Mouse (Mus musculus) CH12.LX (cell line): ENCODE results near the gene Shld1. TPM values are rescaled to one million over a fixed set of nuclear protein-coding genes. Genes with fewer than 3 reads are reported as not detected.

ENCODE experiments used
- DNase-seq: peaks from one replicate; pipeline ENCODE4 v3.0.0-alpha.2; 2013; ENCODE audit errors: extremely low read depth
- H3K27ac ChIP-seq: 2 replicates; pipeline ENCODE4 v1.5.1; 2012; ENCODE audit warnings: low read depth, mild to moderate bottlenecking, control low read depth, moderate library complexity; ENCODE audit not compliant: insufficient read depth
- H3K27me3 ChIP-seq: replicated peaks from 2 replicates; pipeline ENCODE3; 2012; ENCODE audit warnings: inconsistent platforms
- H3K36me3 ChIP-seq, 2 experiments: replicated peaks in 1 of 2; 2 replicates each; pipeline versions ENCODE3 to v1.6.1; 2012; ENCODE audit warnings: inconsistent platforms in 1 of 2, low read length in 1 of 2, mild to moderate bottlenecking in 1 of 2, mixed read lengths in 1 of 2, moderate library complexity in 1 of 2; ENCODE audit not compliant: control insufficient read depth in 1 of 2, insufficient read depth in 1 of 2
- H3K4me1 ChIP-seq, 2 experiments: 2 replicates each; pipeline ENCODE4 v1.6.1; 2012; ENCODE audit warnings: inconsistent platforms in 1 of 2, moderate library complexity in 1 of 2; ENCODE audit not compliant: insufficient read depth in 2 of 2, control insufficient read depth in 1 of 2
- H3K4me2 ChIP-seq: 2 replicates; pipeline ENCODE4 v1.6.1; 2012; ENCODE audit warnings: low read depth, mild to moderate bottlenecking, control low read depth; ENCODE audit not compliant: poor library complexity, insufficient read depth, severe bottlenecking
- H3K4me3 ChIP-seq, 3 experiments: fragments of 150-350 bp in 1 of 3; sonication (generic) in 1 of 3; replicated peaks in 1 of 3; 2 replicates each; pipeline versions ENCODE3 to v1.5.1; 2011 to 2012; ENCODE audit warnings: low read depth in 2 of 3, low read length in 2 of 3, mild to moderate bottlenecking in 2 of 3, moderate library complexity in 2 of 3, control low read depth in 1 of 3, improper control_type of control experiment in 1 of 3, inconsistent platforms in 1 of 3, mixed read lengths in 1 of 3; ENCODE audit not compliant: poor library complexity in 1 of 3
- H3K79me2 ChIP-seq: replicated peaks from 2 replicates; pipeline ENCODE4 v1.6.1; 2012; ENCODE audit warnings: mild to moderate bottlenecking, moderate library complexity; ENCODE audit not compliant: control insufficient read depth, poor library complexity, insufficient read depth, severe bottlenecking; ENCODE audit errors: extremely low read depth
- H3K9ac ChIP-seq: 2 replicates; pipeline ENCODE4 v1.6.1; 2012; ENCODE audit warnings: low read depth, mild to moderate bottlenecking, control low read depth, moderate library complexity; ENCODE audit not compliant: insufficient read depth
- H3K9me3 ChIP-seq: replicated peaks from 2 replicates; pipeline ENCODE3; 2012; ENCODE audit warnings: low read length, inconsistent platforms, mixed read lengths
- CHD1 ChIP-seq: IDR thresholded peaks from 2 replicates; pipeline ENCODE4 v1.6.1; 2012; ENCODE audit warnings: low read depth, low read length, improper control_type of control experiment, inconsistent platforms
- CTCF ChIP-seq, 2 experiments: IDR thresholded peaks in 1 of 2; conservative IDR thresholded peaks in 1 of 2; 2 replicates each; pipeline ENCODE4 v1.5.1; 2011 to 2012; ENCODE audit warnings: low read depth in 2 of 2, low read length in 2 of 2, improper control_type of control experiment in 1 of 2, inconsistent platforms in 1 of 2, mild to moderate bottlenecking in 1 of 2, moderate library complexity in 1 of 2
- ELF1 ChIP-seq: IDR thresholded peaks from 2 replicates; pipeline ENCODE4 v1.6.1; 2014; ENCODE audit warnings: low read depth, mild to moderate bottlenecking, inconsistent platforms, low read length, improper control_type of control experiment
- EP300 ChIP-seq: IDR thresholded peaks from 2 replicates; pipeline ENCODE4 v1.6.1; 2011; ENCODE audit warnings: low read length, improper control_type of control experiment
- GABPA ChIP-seq: IDR thresholded peaks from 2 replicates; pipeline ENCODE4 v1.6.1; 2012; ENCODE audit warnings: low read depth, low read length, improper control_type of control experiment, inconsistent platforms; ENCODE audit not compliant: insufficient replicate concordance
- HCFC1 ChIP-seq: IDR thresholded peaks from 2 replicates; pipeline ENCODE4 v1.6.1; 2012; ENCODE audit warnings: low read depth, mild to moderate bottlenecking, inconsistent platforms, low read length, improper control_type of control experiment
- KAT2A ChIP-seq: IDR thresholded peaks from 2 replicates; pipeline ENCODE4 v1.6.1; 2012; ENCODE audit warnings: low read length, improper control_type of control experiment, inconsistent platforms; ENCODE audit not compliant: insufficient replicate concordance
- MAFK ChIP-seq: IDR thresholded peaks from 2 replicates; pipeline ENCODE4 v1.6.1; 2011; ENCODE audit warnings: low read length, improper control_type of control experiment; ENCODE audit not compliant: insufficient replicate concordance
- MAX ChIP-seq: IDR thresholded peaks from 2 replicates; pipeline ENCODE4 v1.6.1; 2011; ENCODE audit warnings: low read length, improper control_type of control experiment
- MEF2A ChIP-seq: IDR thresholded peaks from 2 replicates; pipeline ENCODE4 v1.6.1; 2014; ENCODE audit warnings: low read depth, mild to moderate bottlenecking, inconsistent platforms, low read length, improper control_type of control experiment, borderline replicate concordance
- PAX5 ChIP-seq: IDR thresholded peaks from 2 replicates; pipeline ENCODE4 v1.6.1; 2012; ENCODE audit warnings: low read length, inconsistent platforms, mixed read lengths
- POLR2A ChIP-seq: IDR thresholded peaks from 2 replicates; pipeline ENCODE4 v1.6.1; 2011; ENCODE audit warnings: low read depth, mild to moderate bottlenecking, improper control_type of control experiment, low read length
- RAD21 ChIP-seq: IDR thresholded peaks from 2 replicates; pipeline ENCODE4 v1.6.1; 2011; ENCODE audit warnings: low read depth, mild to moderate bottlenecking, low read length, improper control_type of control experiment, moderate library complexity
- RCOR1 ChIP-seq: conservative IDR thresholded peaks from 2 replicates; pipeline ENCODE4 v1.6.1; 2012; ENCODE audit warnings: low read depth, mild to moderate bottlenecking, inconsistent platforms, low read length, improper control_type of control experiment
- SMC3 ChIP-seq: IDR thresholded peaks from 2 replicates; pipeline ENCODE4 v1.6.1; 2011; ENCODE audit warnings: low read depth, low read length, improper control_type of control experiment
- TCF12 ChIP-seq: IDR thresholded peaks from 2 replicates; pipeline ENCODE4 v1.6.1; 2014; ENCODE audit warnings: low read depth, mild to moderate bottlenecking, inconsistent platforms, low read length, improper control_type of control experiment
- UBTF ChIP-seq: IDR thresholded peaks from 2 replicates; pipeline ENCODE4 v1.6.1; 2012; ENCODE audit warnings: low read depth, mild to moderate bottlenecking, inconsistent platforms, low read length, improper control_type of control experiment, moderate library complexity
- USF1 ChIP-seq: IDR thresholded peaks from 2 replicates; pipeline ENCODE4 v1.6.1; 2014; ENCODE audit warnings: low read depth, mild to moderate bottlenecking, inconsistent platforms, low read length, improper control_type of control experiment
- ZC3H11A ChIP-seq: IDR thresholded peaks from 2 replicates; pipeline ENCODE4 v1.6.1; 2012; ENCODE audit warnings: low read depth, mild to moderate bottlenecking, inconsistent platforms, low read length, improper control_type of control experiment
- ZKSCAN1 ChIP-seq: IDR thresholded peaks from 2 replicates; pipeline ENCODE4 v1.6.1; 2012; ENCODE audit warnings: low read depth, inconsistent platforms, low read length, improper control_type of control experiment, borderline replicate concordance
- ZMIZ1 ChIP-seq: IDR thresholded peaks from 2 replicates; pipeline ENCODE4 v1.6.1; 2012; ENCODE audit warnings: low read depth, mild to moderate bottlenecking, inconsistent platforms, low read length, improper control_type of control experiment
- ZNF384 ChIP-seq: IDR thresholded peaks from 2 replicates; pipeline ENCODE4 v1.6.1; 2012; ENCODE audit warnings: low read depth, low read length, improper control_type of control experiment, inconsistent platforms
- dilution Hi-C: fragments of 300-500 bp; cut with MboI; formaldehyde crosslinking; loops from 2 replicates; pipeline ENCODE4 v1.14.3; 2020; ENCODE audit warnings: low sequenced_read_pairs; ENCODE audit not compliant: extremely low pct_unique_long_range_greater_than_20kb, extremely low pct_ligation_motif_present
- in situ Hi-C: fragments of 300-500 bp; cut with MboI; formaldehyde crosslinking; loops from 3 replicates; pipeline ENCODE4 v1.14.3; 2019; ENCODE audit warnings: low sequenced_read_pairs, low pct_ligation_motif_present, low pct_unique_long_range_greater_than_20kb, mixed read lengths
- polyA plus RNA-seq: library from polyadenylated mRNA; unstranded; fragments of >175 nt; gene quantifications from 2 replicates; pipeline ENCODE4 v1.2.1, GENCODE M21; 2012; ENCODE audit warnings: low read depth; ENCODE audit not compliant: insufficient read length
- total RNA-seq, 2 experiments: library from RNA; depleted of rRNA; stranded (reverse); fragments of 300-350 nt in 1 of 2; fragments of >200 nt in 1 of 2; gene quantifications; 2 replicates each; pipeline ENCODE4 v1.2.3; 2012 to 2014

The Shld1 gene
- total and polyA plus RNA-seq, 3 experiments = 5.7 to 12.6 (median 9.3) TPM

DNA sequence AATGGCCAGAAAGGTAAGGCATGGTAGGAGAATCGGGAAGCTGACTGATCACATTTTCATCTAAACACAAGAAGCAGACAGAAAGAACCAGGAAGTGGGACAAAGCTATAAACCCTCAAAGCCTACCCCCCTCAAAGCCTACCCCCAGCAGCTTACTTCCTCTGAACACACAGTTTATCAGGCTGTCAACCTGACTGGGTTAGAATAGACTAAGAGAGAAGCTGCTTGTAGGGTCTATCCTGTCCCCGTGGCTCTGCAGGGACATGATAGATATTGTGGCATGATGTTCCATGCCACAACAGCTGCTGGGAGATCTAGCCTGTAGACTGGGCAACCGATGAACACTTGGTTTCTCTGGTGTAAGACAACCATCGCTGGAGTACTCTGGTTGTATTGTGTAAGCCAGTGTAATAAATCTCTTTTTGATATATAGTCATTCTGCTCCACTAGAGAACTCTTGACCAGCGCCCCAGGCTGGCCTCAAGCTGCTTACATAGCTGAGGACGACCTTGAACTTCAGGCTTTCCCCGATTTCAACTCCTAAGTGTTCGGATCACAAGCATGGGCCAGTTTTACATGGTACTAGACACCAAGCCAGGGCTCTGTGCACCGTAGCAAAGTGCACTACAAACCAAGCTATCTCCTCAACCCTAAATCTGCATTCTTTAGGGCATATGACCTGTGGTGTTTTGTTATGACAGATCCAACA, 28.2 kb upstream of the Shld1 start:
- Histone ChIP-seq H3K9me3 (no peaks in the 10 kb centered on the region), H3K27me3 (no peaks in the 10 kb centered on the region), H3K36me3 (no peaks in the 10 kb centered on the region), H3K9ac (no peak overlapping the region), H3K4me1 (peaks cover 0 to 6% of the 10 kb centered on the region in 2 experiments; a peak in 1 of 4 replicates), H3K4me2 (no peak overlapping the region), H3K27ac (no peak overlapping the region), H3K79me2 (no peaks in the 10 kb centered on the region), H3K4me3 (no peak overlapping the region)
- dilution Hi-C loops (no loop called here), in situ Hi-C loops (no loop called here)
- DNase-seq = no peak
- TF ChIP-seq CTCF (conservative IDR thresholded peaks at IDR 0.05 in 1 of 2, IDR thresholded peaks at IDR 0.05 in 1 of 2; ENCODE audit: low read depth in 2 of 2, low read length in 2 of 2) (no peak), MAX (no peak), ZKSCAN1 (no peak), EP300 (no peak), ZNF384 (no peak), ELF1 (no peak), GABPA (no peak), ZC3H11A (no peak), PAX5 (no peak), SMC3 (no peak), TCF12 (no peak), RCOR1 (no peak), USF1 (no peak), ZMIZ1 (no peak), MAFK (no peak)

GRCm38 (mm10) chr2:132669091-132669490, 17.6 kb upstream of the Shld1 start:
- dilution Hi-C loops = no loop called here
- Histone ChIP-seq H3K27me3 (no peaks in the 10 kb centered on the region), H3K27ac (no peak overlapping the region), H3K79me2 (no peaks in the 10 kb centered on the region), H3K4me1 (peaks cover 6 to 7% of the 10 kb centered on the region in 2 experiments; a peak in 3 of 4 replicates), H3K9me3 (peaks cover 4% of the 10 kb centered on the region), H3K9ac (no peak overlapping the region), H3K4me3 (no peak overlapping the region), H3K4me2 (no peak overlapping the region), H3K36me3 (no peaks in the 10 kb centered on the region)
- TF ChIP-seq SMC3 (no peak), ZKSCAN1 (no peak), UBTF (no peak), MEF2A (no peak), ELF1 (no peak), POLR2A (no peak), HCFC1 (no peak), PAX5 (no peak), RAD21 (no peak), CHD1 (no peak), KAT2A (no peak), ZMIZ1 (no peak)
- in situ Hi-C loops = no loop called here
- DNase-seq = no peak
